Mouse (Mus musculus): Measurements from ENCODE around the gene Kcng4. TPM values are rescaled to one million over a fixed set of nuclear protein-coding genes. Genes with fewer than 3 reads are reported as not detected.

Kcng4 gene
- polyA plus RNA-seq, 1 experiment from 2014 or later, result not detected

GRCm38 (mm10) chr8:119668447-119668846, 33.0 kb upstream of the Kcng4 start:
- Histone ChIP-seq H3K27me3 (ENCODE audit: control insufficient read depth, insufficient read depth, low read length) (peaks cover 4% of the 10 kb centered on the region; the same call in 1 of the 2 replicates), H3K4me2 (ENCODE audit: low read depth, severe bottlenecking) (no peak overlapping the region), H3K4me1 (ENCODE audit: control insufficient read depth, insufficient read depth, low read length) (0 out of 2 replicates have a peak, but pooled peaks cover 3% of the 10 kb centered on the region), H3K27ac (replicated peaks; ENCODE audit: low read depth, low read length) (no peak overlapping the region), H3K9ac (ENCODE audit: low read length) (no peak overlapping the region), H3K9me3 (ENCODE audit: control insufficient read depth, low read length) (no peaks in the 10 kb centered on the region), H3K4me3 (ENCODE audit: low read depth, low read length) (no peak overlapping the region), H3K36me3 (ENCODE audit: control insufficient read depth, insufficient read depth, low read length) (no peaks in the 10 kb centered on the region)
- ATAC-seq (ENCODE audit: insufficient number of reproducible peaks, low FRiP score, low TSS enrichment, low read depth), result no peak
- DNase-seq (ENCODE audit: low spot score), result no peak
- 56% methylated on average over 9 of the region's 9 CpGs for WGBS

GRCm38 (mm10) chr8:119666219-119666951, 30.9 kb upstream of the Kcng4 start, which contains the start of gene Wfdc1:
Gene Wfdc1 (plus strand): TSS chr8:119666365.
- ATAC-seq (ENCODE audit: insufficient number of reproducible peaks, low FRiP score, low TSS enrichment, low read depth), result no peak
- Histone ChIP-seq H3K4me3 (ENCODE audit: low read depth, low read length) (no peak within 1 kb of the TSS), H3K9me3 (ENCODE audit: control insufficient read depth, low read length) (no peaks in the 10 kb centered on the region), H3K4me2 (ENCODE audit: low read depth, severe bottlenecking) (no peak within 1 kb of the TSS), H3K27me3 (ENCODE audit: control insufficient read depth, insufficient read depth, low read length) (peaks cover 4% of the 10 kb centered on the region; the same call in 1 of the 2 replicates), H3K4me1 (ENCODE audit: control insufficient read depth, insufficient read depth, low read length) (peaks cover 3% of the 10 kb centered on the region), H3K9ac (ENCODE audit: low read length) (no peak within 1 kb of the TSS), H3K27ac (replicated peaks; ENCODE audit: low read depth, low read length) (no peak within 1 kb of the TSS), H3K36me3 (ENCODE audit: control insufficient read depth, insufficient read depth, low read length) (no peaks in the 10 kb centered on the region)
- DNase-seq (ENCODE audit: low spot score), result no peak
- 17% methylated on average over 14 of the region's 14 CpGs for WGBS

- ATAC-seq (ENCODE audit: insufficient number of reproducible peaks, low FRiP score, low TSS enrichment, low read depth) (no peak), DNase-seq (ENCODE audit: low spot score) (no peak)
- no peak overlapping the region for H3K4me3 ChIP-seq (ENCODE audit: low read depth, low read length)
- no peak overlapping the region for H3K27ac ChIP-seq (replicated peaks; ENCODE audit: low read depth, low read length)
- no peak overlapping the region for H3K4me2 ChIP-seq (ENCODE audit: low read depth, severe bottlenecking)
- H3K27me3 ChIP-seq (ENCODE audit: control insufficient read depth, insufficient read depth, low read length), result peaks cover 4% of the 10 kb centered on the region; the same call in 1 of the 2 replicates
- peaks cover 9% of the 10 kb centered on the region for H3K4me1 ChIP-seq (ENCODE audit: control insufficient read depth, insufficient read depth, low read length)
- H3K9me3 ChIP-seq (ENCODE audit: control insufficient read depth, low read length), result no peaks in the 10 kb centered on the region
- H3K36me3 ChIP-seq (ENCODE audit: control insufficient read depth, insufficient read depth, low read length), result no peaks in the 10 kb centered on the region
- WGBS, result 85% methylated on average over 6 of the region's 6 CpGs
- no peak overlapping the region for H3K9ac ChIP-seq (ENCODE audit: low read length)
Measured at GRCm38 (mm10) chr8:119665270-119665669, 29.8 kb upstream of the Kcng4 start.

GRCm38 (mm10) chr8:119663440-119663839, 28.0 kb upstream of the Kcng4 start:
- H3K27me3 ChIP-seq (ENCODE audit: control insufficient read depth, insufficient read depth, low read length), result peaks cover 4% of the 10 kb centered on the region; the same call in 1 of the 2 replicates
- H3K4me1 ChIP-seq (ENCODE audit: control insufficient read depth, insufficient read depth, low read length), result peaks cover 9% of the 10 kb centered on the region
- no peak overlapping the region for H3K4me3 ChIP-seq (ENCODE audit: low read depth, low read length)
- H3K9me3 ChIP-seq (ENCODE audit: control insufficient read depth, low read length), result no peaks in the 10 kb centered on the region
- H3K9ac ChIP-seq (ENCODE audit: low read length), result no peak overlapping the region
- H3K4me2 ChIP-seq (ENCODE audit: low read depth, severe bottlenecking), result no peak overlapping the region
- no peak overlapping the region for H3K27ac ChIP-seq (replicated peaks; ENCODE audit: low read depth, low read length)
- H3K36me3 ChIP-seq (ENCODE audit: control insufficient read depth, insufficient read depth, low read length), result no peaks in the 10 kb centered on the region
- WGBS, result 69% methylated on average over 11 of the region's 11 CpGs
- DNase-seq (ENCODE audit: low spot score) (no peak), ATAC-seq (ENCODE audit: insufficient number of reproducible peaks, low FRiP score, low TSS enrichment, low read depth) (no peak)

GRCm38 (mm10) chr8:119661892-119662291, 26.4 kb upstream of the Kcng4 start:
- 77% methylated on average over 6 of the region's 6 CpGs for WGBS
- H3K27ac ChIP-seq (replicated peaks; ENCODE audit: low read depth, low read length), result no peak overlapping the region
- H3K4me2 ChIP-seq (ENCODE audit: low read depth, severe bottlenecking), result no peak overlapping the region
- H3K4me1 ChIP-seq (ENCODE audit: control insufficient read depth, insufficient read depth, low read length), result peaks cover 9% of the 10 kb centered on the region
- H3K4me3 ChIP-seq (ENCODE audit: low read depth, low read length), result no peak overlapping the region
- no peaks in the 10 kb centered on the region for H3K36me3 ChIP-seq (ENCODE audit: control insufficient read depth, insufficient read depth, low read length)
- no peaks in the 10 kb centered on the region for H3K9me3 ChIP-seq (ENCODE audit: control insufficient read depth, low read length)
- ATAC-seq (ENCODE audit: insufficient number of reproducible peaks, low FRiP score, low TSS enrichment, low read depth) (no peak), DNase-seq (ENCODE audit: low spot score) (no peak)
- no peak overlapping the region for H3K9ac ChIP-seq (ENCODE audit: low read length)
- H3K27me3 ChIP-seq (ENCODE audit: control insufficient read depth, insufficient read depth, low read length), result peaks cover 4% of the 10 kb centered on the region; the same call in 1 of the 2 replicates

- Histone ChIP-seq H3K27ac (replicated peaks; ENCODE audit: low read depth, low read length) (no peak overlapping the region), H3K4me2 (ENCODE audit: low read depth, severe bottlenecking) (no peak overlapping the region), H3K9me3 (ENCODE audit: control insufficient read depth, low read length) (no peaks in the 10 kb centered on the region), H3K36me3 (ENCODE audit: control insufficient read depth, insufficient read depth, low read length) (no peaks in the 10 kb centered on the region), H3K27me3 (ENCODE audit: control insufficient read depth, insufficient read depth, low read length) (peaks cover 4% of the 10 kb centered on the region; the same call in 1 of the 2 replicates), H3K4me3 (ENCODE audit: low read depth, low read length) (no peak overlapping the region), H3K4me1 (ENCODE audit: control insufficient read depth, insufficient read depth, low read length) (peaks cover 8% of the 10 kb centered on the region), H3K9ac (ENCODE audit: low read length) (peak overlapping the region; percentile 53)
- DNase-seq (ENCODE audit: low spot score) (peak; percentile 67), ATAC-seq (ENCODE audit: insufficient number of reproducible peaks, low FRiP score, low TSS enrichment, low read depth) (0 out of 2 replicates have a peak, but pooled peaks have one; percentile 9)
- WGBS, result 12% methylated on average over 9 of the region's 9 CpGs
Measured at GRCm38 (mm10) chr8:119661081-119661480, 25.6 kb upstream of the Kcng4 start.

- Histone ChIP-seq H3K36me3 (ENCODE audit: control insufficient read depth, insufficient read depth, low read length) (no peaks in the 10 kb centered on the region), H3K27me3 (ENCODE audit: control insufficient read depth, insufficient read depth, low read length) (no peaks in the 10 kb centered on the region), H3K4me2 (ENCODE audit: low read depth, severe bottlenecking) (no peak overlapping the region), H3K9me3 (ENCODE audit: control insufficient read depth, low read length) (no peaks in the 10 kb centered on the region), H3K4me3 (ENCODE audit: low read depth, low read length) (no peak overlapping the region), H3K4me1 (ENCODE audit: control insufficient read depth, insufficient read depth, low read length) (peaks cover 6% of the 10 kb centered on the region), H3K27ac (replicated peaks; ENCODE audit: low read depth, low read length) (no peak overlapping the region), H3K9ac (ENCODE audit: low read length) (no peak overlapping the region)
- 61% methylated on average over 5 of the region's 5 CpGs for WGBS
- DNase-seq (ENCODE audit: low spot score) (no peak), ATAC-seq (ENCODE audit: insufficient number of reproducible peaks, low FRiP score, low TSS enrichment, low read depth) (no peak)
Measured at GRCm38 (mm10) chr8:119656709-119657464, 21.4 kb upstream of the Kcng4 start.

- H3K27me3 ChIP-seq (ENCODE audit: control insufficient read depth, insufficient read depth, low read length), result no peaks in the 10 kb centered on the region
- H3K27ac ChIP-seq (replicated peaks; ENCODE audit: low read depth, low read length), result no peak overlapping the region
- no peak overlapping the region for H3K4me2 ChIP-seq (ENCODE audit: low read depth, severe bottlenecking)
- no peaks in the 10 kb centered on the region; the same call in 1 of the 2 replicates for H3K9me3 ChIP-seq (ENCODE audit: control insufficient read depth, low read length)
- H3K9ac ChIP-seq (ENCODE audit: low read length), result no peak overlapping the region
- no peak for ATAC-seq (ENCODE audit: insufficient number of reproducible peaks, low FRiP score, low TSS enrichment, low read depth)
- no peak overlapping the region for H3K4me3 ChIP-seq (ENCODE audit: low read depth, low read length)
- H3K4me1 ChIP-seq (ENCODE audit: control insufficient read depth, insufficient read depth, low read length), result peaks cover 3% of the 10 kb centered on the region; the same call in 1 of the 2 replicates
- no peak for DNase-seq (ENCODE audit: low spot score)
- H3K36me3 ChIP-seq (ENCODE audit: control insufficient read depth, insufficient read depth, low read length), result no peaks in the 10 kb centered on the region
- WGBS, result 25% methylated on average over 2 of the region's 2 CpGs
Measured at GRCm38 (mm10) chr8:119651324-119651723, 15.8 kb upstream of the Kcng4 start.
